Mouse (Mus musculus) frontal cortex, postnatal 10 days (tissue): ENCODE measurements around the gene Trim11.

Experiments used
- DNase-seq, 2 experiments: peaks; one replicate each; pipeline ENCODE4 v3.0.0; 2022; ENCODE audit warnings: low spot score in 2 of 2, mixed read lengths in 1 of 2

The Trim11 gene

DNA sequence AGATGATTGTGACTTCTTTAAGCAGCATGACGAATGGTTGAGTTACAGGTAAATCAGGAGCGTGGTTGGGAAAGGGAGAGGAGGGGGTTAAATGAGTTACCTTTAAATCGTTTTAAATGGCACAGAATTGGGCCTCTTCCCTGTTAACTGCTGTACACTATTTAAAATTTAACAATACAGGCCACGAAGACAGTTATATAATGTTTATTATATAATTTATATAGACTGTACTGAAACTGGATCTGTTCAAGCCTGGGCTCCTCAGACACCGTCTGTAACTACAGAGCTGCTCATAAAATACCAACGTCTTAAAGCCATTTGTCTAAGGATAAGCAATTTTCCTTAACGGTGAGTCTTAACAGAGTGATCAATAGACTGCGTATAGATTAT lies 22.0 kb upstream of the Trim11 start:
- DNase-seq, result no peak

DNA sequence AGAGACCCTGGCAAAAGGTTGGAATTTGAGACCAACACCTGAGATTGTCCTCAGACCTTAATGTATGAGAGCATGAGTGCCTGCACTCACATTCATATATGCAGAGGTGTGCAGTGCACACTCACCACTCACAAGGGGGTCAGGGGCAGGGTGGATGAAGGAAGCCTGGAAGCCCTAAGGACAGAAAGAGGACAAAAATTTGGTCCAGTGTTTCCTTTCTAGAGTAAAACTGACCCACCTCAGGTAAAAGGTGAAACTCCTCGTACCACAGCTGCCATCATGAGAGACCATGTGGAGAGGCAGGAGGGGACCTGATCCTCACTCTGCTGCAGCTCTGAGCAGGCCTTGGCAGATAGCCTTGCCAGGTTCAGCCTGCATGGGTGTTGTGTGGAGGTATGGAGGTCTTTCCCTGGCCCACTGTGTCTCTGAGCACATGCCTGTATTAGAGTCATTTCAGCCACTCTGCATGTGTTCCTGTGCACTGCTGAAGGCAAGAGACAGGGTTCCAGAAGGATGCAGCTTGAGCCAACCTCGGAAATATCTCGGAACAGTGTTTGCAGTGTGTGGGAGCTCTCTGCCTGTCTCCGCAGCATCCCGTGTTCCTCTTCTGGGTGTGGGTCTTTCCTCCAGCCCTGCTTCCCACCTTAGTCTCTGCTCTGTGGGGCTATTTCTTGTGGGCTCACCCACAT lies 20.5 kb upstream of the Trim11 start:
- no peak for DNase-seq

DNA sequence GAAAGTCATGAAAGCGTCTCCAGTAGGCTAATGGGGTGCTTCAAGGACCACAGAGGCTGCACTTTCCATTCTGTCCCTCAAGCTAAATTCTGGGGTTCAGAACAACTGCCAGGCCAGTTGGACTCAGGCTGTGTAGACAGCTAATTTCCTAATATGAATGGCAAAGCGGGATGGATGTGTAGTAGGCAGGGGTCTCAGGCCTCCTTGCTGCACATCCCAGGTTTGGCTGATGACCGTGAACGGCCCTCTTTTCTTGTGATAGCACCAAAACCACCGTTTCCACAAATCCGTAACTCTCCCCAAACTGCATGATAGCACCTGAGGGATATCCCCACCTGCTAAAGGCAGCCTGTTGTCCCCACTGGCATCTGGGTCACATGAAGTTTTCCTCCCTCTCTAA lies 19.4 kb upstream of the Trim11 start:
- DNase-seq, result no peak

DNA sequence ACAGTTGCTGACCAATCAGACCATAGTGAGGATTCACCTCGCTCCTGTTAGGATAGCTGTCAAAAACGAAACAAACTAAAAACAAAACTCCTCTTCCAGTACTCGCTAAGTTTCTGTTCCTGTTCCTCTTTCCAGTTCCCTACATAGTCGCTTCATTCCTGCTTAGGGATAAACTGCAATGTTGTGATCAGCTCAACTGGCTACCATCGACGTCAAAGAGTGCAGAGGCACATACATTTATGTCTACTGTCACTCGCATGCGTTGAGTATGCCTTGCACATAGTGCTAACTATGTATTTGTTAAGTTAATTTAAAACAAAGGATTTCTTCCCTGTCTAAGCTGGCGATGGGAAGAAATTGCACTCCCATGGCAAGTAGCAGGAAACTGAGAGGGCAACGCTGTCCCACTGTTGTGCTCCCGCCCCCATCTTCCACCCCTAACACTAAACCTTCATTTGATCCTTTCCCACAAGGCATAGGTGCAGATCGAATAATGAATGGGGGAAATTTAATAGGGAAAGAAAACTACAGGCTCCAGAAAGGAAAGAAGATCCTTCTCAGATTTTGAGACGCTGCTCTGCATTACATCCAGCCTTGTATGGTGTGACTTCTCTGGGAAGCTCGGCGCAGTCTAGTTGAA lies 18.6 kb upstream of the Trim11 start:
- no peak for DNase-seq

DNA sequence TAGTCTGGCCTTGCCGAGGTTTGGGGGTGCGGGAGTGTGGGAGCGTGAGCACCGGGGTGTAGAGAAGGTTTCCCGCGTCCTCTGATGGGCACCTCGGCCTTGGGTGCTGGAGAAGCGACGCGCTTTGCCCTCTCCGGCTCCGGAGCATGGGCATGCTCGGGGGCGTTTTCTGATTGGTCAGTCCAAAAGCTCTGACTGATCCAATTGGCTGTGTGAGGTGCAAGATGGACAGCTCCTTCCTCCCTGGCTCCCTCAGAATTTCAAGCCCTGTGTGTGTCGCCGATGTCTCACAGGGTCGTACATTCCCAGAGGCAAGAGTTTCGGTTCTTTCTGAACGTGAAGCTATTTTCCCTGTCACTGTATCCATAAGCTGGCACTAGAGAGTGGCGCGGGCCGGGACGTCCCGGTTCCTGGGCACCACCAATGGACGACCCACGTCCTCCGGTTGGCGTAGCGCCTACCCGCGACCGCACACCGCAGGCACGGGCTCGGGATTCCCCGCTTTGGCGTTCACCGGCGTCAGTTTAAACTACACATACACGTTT lies 17.9 kb upstream of the Trim11 start:
- DNase-seq, result peak in 1 of 2 experiments; percentile 75

DNA sequence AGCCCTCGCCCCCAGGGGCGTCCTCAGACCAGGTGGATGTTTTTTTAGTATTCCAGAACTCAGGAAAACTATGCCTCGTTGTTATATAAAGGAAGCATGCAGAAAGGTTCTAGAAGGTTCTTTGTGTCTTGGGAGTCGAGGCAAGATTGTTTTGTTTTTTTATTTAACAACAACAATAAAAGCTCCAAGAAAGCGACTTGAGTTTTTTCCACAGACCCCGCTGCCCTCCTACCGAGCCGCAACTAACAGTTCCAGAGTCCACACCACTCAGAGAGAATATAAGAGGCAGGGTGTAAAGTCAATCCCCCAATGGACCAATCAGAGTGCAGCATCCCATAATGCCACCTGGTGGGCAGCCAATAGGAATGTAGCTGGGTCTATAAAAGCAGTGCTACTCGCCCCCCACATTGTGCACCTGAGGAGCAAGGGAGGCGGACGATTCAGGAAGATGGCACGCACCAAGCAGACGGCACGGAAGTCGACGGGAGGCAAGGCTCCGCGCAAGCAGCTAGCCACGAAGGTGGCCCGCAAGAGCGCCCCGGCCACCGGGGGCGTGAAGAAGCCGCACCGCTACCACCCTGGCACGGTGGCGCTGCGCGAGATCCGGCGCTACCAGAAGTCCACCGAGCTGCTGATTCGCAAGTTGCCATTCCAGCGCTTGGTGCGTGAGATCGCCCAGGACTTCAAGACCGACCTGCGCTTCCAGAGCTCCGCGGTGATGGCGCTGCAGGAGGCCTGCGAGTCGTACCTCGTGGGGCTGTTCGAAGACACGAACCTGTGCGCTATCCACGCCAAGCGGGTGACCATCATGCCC lies 16.3 kb upstream of the Trim11 start:
- DNase-seq, result no peak

DNA sequence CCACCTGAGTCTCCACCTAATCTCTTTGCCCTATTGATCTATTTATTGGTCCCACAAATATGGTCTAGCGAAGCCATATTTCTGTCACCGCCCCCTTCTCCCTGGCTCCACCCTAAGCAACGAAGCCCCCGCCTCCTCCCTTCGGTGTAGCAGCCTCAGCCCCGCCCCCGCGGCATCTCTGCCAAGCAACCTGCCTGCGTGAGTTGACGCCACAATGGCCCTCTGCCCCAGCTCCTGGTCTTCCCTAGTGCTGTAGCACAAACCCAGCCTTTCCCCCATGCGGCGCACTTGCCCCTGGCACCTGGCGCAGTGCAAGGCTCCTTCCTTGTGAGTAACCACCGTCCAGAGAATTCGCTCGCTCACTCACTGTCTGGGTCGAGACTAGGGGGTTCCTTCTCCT lies 14.3 kb upstream of the Trim11 start:
- no peak for DNase-seq

DNA sequence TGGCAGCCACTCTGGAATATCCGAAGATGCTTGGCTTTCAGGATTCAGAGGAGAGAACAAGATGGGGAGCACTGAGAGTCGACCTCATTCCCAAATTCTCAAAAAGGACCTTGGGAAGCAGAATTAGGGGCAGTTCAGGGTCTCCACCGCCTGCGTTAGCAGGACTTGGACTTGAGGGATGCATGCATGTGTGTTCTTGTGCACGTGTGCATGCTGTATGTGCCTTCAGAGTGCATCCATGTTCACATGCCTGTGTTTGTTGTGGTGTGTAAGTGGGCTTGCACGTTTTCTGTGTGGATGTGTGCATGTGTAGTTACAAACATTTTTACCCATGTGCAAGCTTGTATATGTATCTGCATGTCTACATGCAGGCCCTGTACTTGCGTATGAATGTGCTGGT lies 13.7 kb upstream of the Trim11 start:
- DNase-seq, result no peak

DNA sequence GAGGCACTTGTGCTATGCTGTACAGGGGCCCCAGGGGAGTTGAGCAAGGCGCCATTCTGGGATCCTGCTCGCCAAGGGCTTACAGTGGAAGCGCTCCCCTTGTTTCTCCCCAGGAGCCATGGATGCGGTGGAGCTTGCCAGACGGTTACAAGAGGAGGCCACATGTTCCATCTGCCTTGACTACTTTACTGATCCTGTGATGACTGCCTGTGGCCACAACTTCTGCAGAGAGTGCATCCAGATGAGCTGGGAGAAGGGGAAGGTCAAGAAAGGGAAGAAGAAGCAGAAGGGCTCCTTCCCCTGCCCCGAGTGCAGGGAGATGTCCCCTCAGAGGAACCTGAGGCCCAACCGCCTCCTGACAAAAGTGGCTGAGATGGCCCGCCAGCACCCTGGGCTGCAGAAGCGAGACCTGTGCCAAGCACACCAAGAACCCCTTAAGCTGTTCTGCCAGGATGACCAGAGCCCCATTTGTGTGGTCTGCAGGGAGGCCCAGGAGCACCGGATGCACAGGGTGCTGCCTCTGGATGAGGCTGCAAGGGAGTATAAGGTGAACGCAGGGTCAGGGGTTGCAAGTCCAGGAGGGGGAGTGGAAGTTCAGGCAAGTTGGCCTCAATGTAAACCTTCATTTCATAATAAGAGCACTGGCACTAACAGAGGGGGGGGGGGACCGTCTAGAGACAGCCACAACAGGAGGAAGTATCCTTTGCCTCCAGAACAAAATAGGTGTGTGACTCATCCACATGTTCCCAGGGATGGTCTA lies 12.7 kb upstream of the Trim11 start:
- no peak for DNase-seq

DNA sequence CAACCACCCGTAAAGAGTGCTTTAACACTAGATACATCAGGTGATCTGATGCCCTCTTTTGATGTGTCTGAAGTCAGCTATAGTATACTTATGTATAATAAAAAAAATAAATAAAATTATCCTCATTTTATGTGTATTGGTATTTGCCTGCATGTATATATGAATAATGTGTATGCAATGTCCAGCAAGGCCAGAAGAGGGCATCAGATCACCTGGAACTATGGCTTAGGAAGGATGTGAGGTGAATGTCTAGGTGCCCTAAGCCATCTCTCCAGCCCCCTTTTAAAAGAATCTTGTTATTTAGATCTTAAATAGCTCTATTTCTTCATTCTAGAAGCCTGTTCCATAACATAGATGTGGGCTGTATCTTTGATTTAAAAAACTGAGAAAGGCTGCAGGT lies 10.5 kb upstream of the Trim11 start:
- DNase-seq, result no peak

DNA sequence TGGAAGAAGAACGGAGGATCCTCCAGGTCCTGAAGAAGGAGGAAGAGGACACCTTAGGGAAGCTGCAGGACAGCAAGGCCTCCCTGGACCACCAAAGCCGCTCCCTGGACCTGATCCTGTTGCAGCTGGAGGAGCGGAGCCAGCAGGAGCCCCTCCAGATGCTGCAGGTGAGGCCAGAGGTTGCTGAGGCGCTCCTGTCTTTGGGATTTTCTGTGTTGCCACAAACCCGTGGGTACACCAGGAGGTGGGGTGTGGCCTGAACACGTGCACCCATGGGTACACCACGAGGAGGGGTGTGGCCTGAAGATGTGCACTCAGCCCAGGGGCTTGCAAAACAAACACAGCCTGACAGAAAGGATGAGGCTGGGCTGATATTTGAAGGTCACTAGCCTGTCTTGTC lies 9.3 kb upstream of the Trim11 start:
- no peak for DNase-seq

DNA sequence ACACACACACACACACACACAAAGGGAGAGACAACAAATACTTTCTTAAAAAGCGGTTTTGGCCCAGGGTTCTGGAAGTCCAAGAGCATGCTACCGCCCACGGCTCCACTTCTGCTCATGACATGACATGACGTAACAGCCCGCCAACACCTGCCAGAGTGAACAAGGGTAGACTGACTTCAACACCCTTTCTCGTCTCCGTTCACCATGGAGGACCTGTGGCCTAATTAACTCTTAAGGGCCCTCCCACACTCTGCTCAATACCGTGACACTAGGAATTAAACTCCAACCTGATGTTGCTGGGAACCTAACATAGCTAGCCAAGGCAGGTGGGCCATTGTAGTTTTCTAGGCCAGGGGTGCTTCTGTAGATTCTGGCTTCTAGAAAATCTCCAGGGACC lies 8.9 kb upstream of the Trim11 start:
- DNase-seq, result no peak

DNA sequence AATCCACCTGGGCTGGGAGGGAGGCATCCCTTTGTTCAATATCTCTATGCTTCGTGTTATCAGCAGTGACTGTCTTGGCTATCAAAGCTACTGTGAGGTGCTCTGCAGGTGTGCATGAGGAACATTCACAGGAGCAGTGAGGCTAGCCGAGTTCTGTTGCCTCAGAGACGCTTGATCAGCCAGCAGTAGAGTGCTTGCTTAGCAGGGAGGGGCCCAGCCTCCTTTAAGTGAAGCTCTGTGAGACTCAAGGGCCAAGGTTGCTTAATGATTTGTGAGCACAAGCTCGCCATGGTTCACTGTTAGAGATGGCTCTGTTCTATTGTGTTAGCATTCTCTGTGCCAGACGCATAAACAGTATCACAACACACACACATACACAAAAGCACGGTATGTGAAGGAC lies 8.2 kb upstream of the Trim11 start:
- no peak for DNase-seq

DNA sequence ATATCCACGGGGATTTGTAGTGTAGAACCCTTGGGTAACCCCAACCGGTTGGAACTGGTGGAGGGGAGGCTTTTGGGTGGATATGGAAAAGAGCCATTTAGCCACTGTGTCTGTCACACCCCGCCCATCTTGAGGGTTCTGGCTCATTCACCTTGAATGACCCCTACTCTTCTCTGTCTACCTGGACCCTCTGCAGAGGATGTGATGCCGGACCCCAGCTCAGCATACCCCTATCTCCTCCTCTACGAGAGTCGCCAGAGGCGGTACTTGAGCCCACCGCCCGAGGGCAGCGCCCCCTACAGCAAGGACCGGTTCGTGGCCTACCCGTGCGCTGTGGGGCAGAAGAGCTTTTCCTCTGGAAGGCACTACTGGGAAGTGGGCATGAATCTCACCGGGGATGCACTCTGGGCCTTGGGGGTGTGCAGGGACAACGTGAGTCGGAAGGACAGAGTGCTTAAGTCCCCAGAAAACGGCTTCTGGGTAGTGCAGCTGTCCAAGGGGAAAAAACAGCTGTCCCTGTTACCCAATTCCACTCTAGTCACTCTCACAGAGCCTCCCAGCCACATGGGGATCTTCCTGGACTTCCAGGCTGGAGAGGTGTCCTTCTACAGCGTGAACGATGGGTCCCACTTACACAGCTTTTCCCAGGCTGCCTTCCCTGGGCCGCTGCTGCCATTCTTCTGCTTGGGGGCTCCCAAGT lies 6.9 kb upstream of the Trim11 start:
- DNase-seq, result no peak

DNA sequence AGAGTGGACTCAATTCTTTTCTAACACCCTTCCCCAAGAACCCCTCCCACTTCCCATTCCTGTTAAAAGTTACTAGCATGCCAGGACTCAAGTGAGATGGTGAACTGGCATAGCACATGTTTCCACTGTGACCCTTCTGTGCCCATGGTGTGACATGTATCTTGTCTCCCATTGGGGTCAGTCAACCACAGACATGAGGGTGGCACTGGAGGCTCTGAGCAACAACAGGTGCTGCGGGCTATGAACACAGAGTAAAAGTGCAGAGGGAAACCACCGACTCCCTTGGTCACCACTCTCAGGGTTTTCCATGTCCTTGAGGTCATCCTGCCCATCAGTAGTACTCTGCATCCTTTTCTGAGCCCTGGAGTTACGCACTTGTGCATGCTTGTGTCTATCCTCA lies 6.1 kb upstream of the Trim11 start:
- DNase-seq, result no peak

DNA sequence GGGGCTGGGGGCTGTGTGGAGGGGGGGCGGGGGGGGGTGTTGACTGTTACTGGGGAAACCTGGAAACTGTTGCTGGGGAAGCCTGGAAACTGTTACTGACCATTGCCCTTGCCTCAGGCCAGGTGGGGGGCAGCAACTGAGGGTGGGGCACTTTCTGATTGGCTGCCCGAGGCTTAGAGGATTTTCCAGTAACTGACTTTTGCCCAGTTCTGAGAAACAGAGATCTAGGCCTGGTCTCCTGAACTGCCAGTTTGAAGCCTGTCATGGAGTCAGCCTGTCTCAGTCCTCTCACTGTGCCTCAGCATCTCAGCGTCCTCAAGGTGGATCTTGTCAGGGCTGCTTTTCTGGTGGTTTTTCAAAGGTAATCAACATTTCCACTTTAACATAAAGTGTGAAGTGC lies 3.5 kb upstream of the Trim11 start:
- no peak for DNase-seq

DNA sequence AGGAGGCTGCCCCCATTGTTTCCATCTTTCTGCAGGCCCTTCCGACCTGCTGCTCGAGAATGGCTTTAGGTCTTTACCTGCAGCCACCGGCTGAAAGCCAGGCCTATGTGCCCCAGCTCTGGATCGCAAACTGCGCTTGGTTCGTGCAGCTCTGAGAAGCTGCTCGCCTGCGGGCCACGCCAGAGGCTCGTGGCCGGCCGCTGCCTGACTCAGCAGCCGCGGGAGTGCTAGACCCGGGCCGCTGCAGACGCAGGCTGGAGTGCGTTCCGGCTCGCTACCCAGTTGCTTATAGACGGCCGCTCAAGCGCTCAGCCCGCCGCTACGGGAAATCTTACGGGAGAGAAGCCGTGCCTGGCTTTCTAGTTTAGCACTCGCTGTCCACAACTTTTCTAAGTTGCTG lies 743 bp upstream of the Trim11 start:
- DNase-seq, result no peak

DNA sequence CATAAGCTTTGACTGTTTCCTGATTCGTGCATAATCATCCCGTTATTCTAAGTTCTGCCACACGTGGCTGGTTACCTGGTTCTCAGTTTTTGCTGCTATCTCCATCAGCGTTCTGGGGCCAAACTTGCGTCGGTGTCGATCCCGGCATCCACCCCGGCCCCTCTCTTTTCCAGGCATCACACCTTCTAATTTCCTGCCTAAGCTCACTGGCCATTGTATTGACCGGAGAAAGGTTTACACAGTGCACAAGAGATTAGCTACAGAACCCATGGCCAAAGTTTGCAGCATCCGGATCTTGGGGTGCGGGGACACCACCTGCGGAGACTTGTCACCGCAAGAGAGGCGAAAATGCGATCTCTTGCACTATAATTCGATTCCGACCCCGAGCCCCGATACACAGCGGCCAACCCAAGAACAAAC lies 276 bp upstream of the Trim11 start:
- no peak for DNase-seq

DNA sequence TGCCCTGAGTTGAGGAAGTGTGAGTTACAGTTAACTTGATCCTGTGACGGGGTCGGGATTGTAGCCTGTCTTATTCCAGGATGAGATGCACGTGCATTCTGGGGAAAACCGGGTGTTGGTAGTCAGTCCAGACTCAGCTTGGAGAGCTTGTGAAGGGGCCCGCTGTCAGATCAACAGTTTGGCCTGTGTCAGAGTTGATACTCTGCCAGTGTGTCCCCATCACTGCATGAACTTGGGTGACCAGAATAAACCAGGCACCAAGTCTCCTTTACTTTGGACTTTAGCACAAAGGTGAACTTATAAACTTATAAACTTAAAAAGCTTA lies 775 bp downstream of the Trim11 start:
- DNase-seq, result no peak

DNA sequence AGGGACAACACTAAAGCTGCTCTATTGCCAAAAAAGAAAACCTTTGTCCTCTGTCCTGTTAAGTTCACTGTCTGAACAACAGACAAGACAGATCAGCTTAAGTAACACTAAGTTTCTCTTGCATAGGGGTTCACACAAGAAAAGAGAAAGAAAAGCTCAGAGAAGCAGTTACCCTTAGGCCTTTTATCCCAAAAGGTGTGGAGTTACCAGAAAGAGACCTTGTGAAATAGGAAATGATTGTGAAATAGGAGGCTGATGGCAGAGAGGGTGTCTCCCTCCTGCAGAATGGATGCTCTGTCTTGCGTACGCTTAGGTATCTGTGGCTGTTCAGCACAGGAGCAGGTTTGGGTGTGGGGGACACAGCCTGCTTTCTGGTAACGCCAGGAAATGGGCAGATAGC lies 1.3 kb downstream of the Trim11 start:
- DNase-seq, result no peak

DNA sequence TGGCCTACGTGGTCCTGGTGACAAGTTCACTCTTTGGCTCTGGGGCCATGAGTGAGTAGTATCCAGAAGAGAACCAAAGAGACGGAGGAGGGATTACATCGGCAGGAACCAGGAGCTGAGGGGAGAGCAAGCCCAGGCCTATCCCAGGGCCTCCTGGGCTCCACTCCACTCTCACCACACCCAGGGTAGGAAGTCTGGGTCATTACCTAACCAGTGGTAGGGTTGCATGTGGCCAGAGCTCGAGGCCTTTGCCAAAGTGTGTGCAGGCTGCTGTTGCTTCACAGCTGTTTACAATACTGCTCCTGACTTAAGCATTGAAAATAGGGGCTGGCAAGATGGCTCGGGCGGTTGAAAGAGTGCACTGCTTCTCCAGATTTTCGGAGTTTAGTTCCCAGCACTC lies 1.8 kb downstream of the Trim11 start:
- no peak for DNase-seq
